Mouse (Mus musculus) spleen, postnatal 10 days (tissue): ENCODE data around the gene Lemd2.
"Not testable (repeated sequence)": the region's sequence is repeated elsewhere in the genome, so short reads cannot be mapped to it uniquely, and the experiment has no call there.

Source experiments
- DNase-seq, 2 experiments: peaks; one replicate each; pipeline ENCODE4 v3.0.0; 2021 to 2022; ENCODE audit warnings: low spot score in 2 of 2

The Lemd2 gene

DNA sequence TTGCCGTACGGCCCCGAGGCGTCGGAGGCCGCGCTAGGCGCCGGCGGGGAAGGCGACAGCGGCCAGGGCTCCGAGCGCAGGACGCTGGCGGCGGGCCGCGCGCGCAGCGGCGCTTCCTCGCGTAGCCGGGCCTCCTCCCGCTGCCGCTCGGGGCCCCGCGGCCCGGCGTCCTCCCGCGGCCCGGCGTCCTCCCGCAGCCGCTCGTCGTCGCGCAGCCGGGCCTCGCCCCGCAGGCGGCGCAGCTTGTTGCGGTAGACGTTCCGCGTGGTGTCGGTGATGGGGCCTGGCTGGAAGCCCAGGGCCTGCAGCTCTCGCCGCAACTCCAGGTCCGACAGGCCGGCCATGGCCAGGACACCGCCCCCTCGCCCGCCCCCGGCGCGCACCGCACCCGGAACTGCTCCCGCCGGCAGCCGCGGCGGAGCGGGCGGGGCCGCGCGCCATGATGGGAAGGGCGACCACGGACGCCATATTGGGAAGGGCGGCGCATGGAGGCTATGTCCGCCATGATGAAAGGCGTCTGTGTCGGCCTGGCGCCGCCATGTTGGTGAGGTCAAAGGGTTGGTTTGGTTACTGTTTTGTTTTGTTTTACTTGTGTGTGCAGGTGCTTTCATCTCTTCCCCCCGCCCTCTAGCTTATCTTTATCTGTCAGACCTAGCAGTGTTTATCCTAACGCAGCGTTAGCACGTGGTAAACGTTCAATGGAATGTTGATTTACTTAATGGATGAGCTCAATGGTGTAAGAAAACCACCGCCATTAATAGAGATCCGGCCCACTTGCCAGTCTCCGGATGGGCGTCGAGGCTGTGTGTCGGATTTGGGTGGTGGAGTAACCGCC is at the start of gene Lemd2:
TSS of gene Lemd2 (minus strand) at position 395 of the 835 bp plus-strand sequence.
- peak; percentile 95 to 98 for DNase-seq

GRCm38 (mm10) chr17:27251150-27251549 is 46.9 kb upstream of the Lemd2 start:
- no peak for DNase-seq

GRCm38 (mm10) chr17:27250461-27250860 is 46.2 kb upstream of the Lemd2 start:
- no peak for DNase-seq

DNA sequence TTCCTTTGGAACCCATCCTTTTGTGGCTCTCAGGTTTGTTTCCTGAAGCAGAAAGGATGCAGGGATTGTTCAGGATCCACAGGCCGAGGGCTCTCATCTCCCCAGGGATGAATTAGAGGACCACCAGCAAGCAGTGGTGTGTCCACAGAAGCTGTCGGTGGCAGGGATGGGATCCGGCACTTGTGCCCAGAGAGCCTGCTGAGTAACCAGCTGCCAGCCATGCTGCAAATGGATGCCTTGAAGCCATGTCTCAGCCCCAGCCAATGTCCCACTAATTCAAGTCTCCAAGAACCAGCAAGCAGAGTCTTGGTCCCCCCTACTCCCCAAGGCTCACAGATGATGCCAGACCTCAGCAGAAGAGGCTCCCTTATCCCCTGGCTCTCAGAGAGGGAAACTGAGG is 44.8 kb upstream of the Lemd2 start:
- no peak for DNase-seq

DNA sequence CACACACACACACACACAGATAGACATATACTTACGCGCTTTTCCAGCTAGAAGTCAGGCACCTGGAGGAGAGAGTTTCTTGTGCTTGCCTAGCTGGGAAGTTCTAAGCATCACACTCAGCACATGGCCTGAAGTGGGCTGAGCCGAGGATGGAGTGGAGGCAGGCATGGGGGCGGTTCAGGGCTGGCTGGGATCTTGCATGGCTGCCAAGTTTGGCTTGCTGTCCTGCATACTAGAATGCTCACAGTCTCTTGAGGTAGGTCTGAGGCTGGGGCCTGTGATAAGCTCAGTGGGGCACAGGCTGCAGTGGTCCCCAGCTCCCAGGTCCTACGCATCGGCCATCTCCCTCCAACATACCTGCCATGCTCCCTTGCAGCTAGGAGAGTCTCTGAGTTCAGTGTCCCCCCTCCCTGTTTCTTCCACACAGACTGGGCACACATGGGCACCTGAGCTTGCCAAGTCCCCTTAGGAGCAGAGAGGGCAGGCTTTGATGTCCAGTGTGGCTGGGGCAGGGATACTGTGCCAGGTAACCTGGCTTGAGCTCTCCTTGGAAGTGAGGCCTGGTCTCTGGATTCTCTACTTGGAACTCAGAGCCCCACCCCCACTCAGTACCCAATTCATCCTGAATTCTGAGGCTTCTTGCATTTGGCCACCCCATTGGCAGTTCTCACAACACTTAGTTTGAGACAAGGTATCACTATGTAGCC is 43.6 kb upstream of the Lemd2 start:
- DNase-seq, result no peak

DNA sequence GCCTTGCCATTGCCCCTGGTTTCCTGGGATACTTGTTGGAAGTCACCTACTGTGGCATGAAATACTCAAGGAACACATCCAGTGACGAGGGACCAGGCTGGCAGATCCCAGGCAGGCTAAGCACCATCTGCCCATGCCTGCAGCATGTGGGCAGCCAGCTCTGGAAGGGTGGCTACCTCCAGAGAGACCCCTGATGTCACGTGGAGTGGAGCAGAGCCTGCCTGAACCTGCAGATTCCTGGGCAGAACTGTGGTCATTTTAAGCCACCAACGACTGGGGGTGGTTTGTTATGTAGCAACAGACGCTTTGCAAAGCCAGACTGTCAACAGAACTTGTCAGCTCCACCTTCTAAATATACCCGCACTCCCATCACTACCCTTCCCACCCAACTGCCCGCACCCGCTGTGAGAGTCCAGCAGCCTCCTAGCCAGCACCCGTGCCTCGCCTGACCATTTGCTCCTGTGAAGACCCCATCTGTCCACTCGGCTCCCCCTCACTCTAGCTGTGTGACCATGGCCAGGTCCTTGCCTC is 41.6 kb upstream of the Lemd2 start:
- DNase-seq, result no peak

- DNase-seq, result no peak
Measured at GRCm38 (mm10) chr17:27244912-27245311, 40.6 kb upstream of the Lemd2 start.

DNA sequence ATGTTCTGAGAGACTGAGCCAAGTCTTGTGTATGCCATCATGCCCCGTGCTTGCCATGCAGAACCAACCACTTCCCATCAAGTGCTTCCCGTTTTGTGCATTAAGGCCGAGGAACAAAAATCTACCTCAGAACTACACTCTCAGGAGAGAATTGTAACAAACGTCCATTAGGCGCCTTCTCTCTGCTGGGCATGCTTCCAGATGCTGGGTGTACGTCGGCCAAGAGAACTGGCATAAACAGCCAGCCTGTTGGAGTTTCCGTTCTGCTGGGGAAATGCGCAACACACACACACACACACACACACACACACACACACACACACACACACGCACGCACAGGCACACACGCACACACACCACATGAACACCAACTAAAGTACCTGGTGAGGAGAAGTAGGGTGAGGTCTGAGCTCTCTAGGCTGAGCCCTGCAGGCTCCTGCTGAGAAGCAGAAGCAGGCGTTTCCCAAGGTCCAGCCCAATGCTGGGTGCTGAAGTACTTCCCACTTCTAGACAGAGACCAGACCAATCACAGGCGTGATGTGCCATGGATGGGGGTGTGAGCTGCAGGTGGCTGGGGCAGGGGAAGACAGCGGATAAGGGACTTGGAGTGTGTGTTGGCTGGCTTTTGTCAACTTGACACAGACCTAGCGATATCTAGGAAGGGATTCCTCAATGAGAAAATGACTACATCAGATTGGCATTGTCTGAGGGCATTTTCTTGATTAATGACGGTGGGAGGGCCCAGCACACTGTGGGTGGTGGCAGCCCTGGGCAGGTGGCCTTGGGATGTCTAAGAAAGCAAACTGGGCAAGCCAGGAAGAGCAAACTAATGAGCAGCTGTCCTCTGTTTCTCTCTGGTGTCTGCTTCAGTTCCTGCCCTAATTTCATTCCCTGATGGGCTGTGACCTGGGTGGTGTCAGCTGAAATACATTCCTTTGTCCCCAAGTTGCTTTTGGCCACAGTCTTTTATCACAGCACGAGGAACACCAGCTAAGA is 38.2 kb upstream of the Lemd2 start:
- DNase-seq, result no peak

GRCm38 (mm10) chr17:27240556-27241457 is 36.5 kb upstream of the Lemd2 start:
- no peak for DNase-seq

DNA sequence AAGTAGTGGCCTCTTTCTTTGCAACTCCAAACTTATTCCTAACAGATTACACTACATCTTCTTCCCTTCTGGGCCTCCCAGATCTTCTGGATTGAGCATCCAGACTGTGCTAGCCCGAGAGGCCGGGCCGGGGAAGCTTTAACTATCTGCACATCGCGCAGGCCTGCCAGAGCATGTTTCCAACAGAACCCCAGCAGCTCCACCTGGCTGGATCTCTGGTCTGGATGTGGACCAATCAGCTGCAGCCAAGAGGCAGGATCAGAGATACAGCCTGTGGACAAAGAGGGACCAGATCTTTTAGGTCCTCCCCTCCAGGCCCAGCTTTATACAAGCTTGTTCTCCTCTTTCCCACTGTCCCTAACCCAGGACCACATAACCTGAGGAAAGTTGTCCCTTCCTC is 35.7 kb upstream of the Lemd2 start:
- DNase-seq, result no peak

DNA sequence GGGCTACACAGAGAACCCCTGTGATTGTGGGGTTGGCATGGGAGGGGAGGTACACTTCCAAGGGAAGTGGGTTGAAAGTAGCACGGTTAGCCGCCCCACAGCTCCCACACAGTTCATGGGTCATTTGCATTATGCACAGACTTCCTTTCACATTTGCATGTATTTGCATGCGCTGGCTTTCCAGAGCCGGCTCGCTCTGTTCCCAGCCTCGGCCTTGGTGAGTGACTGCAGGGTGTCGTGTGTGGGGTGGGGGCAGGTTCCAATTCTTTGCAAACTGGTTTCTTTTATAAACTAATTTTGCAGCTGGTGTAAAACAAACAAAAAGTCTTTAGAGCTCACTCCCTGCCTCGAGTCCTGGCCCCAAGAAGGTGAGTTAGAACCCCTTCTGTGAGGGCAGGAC is 34.4 kb upstream of the Lemd2 start:
- DNase-seq, result no peak

GRCm38 (mm10) chr17:27237731-27238130 is 33.5 kb upstream of the Lemd2 start:
- no peak for DNase-seq

DNA sequence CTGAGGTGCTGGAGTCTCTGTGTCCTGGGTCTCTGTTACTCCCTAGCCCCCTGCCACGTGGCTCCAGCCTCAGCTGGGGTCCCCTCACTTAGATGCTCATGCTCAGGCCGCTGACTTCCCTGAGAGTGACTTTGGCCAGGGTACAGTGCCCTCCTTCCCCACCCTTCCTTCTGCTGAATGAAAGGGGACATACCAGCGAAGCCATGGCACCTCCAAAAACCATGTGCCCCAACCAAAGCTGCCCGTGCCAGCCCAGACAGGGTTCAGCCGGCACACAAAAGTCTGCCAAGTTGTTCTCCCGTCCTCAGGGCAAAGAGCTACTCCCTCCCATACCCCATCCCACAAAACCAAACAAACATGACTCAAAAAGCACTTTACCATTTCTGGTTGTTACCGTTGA is 29.0 kb upstream of the Lemd2 start:
- DNase-seq, result no peak

DNA sequence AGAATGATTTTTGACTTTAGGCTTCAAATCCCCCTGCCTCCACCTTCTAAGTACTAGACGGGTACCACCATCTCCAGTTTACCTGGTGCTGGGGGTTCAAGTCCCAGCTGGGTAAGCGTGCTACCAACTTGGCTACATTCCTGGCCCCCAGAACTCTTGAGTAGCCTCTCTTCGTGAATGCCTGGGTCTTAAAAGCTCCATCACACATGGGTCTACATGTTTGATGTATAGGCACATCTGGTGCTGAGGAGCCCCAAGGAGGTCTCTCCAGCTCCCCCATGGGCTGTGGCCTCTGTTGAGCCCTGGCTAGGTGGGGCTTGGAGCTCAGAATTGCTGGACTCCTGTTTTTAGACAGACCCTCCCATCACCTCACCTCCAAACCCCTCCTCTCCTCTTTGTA is 27.9 kb upstream of the Lemd2 start:
- no peak for DNase-seq

DNA sequence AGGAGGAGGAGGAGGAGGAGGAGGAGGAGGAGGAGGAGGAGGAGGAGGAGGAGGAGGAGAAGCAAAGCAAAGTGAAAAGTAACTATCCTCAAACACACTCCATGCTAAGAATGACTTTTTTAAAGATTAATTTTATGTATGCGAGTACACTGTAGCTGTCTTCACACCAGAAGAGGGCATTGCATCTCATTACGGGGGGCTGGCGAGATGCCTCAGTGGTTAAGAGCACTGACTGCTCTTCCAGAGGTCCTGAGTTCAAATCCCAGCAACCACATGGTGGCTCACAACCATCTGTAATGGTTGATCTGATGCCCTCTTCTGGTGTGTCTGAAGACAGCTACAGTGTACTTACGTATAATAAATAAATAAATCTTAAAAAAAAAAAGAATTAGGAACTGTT is 27.3 kb upstream of the Lemd2 start:
- DNase-seq, result not testable (repeated sequence)

- no peak for DNase-seq
Measured at GRCm38 (mm10) chr17:27231146-27231503, 26.9 kb upstream of the Lemd2 start.

- no peak for DNase-seq
Measured at GRCm38 (mm10) chr17:27230455-27231145, 26.3 kb upstream of the Lemd2 start.

DNA sequence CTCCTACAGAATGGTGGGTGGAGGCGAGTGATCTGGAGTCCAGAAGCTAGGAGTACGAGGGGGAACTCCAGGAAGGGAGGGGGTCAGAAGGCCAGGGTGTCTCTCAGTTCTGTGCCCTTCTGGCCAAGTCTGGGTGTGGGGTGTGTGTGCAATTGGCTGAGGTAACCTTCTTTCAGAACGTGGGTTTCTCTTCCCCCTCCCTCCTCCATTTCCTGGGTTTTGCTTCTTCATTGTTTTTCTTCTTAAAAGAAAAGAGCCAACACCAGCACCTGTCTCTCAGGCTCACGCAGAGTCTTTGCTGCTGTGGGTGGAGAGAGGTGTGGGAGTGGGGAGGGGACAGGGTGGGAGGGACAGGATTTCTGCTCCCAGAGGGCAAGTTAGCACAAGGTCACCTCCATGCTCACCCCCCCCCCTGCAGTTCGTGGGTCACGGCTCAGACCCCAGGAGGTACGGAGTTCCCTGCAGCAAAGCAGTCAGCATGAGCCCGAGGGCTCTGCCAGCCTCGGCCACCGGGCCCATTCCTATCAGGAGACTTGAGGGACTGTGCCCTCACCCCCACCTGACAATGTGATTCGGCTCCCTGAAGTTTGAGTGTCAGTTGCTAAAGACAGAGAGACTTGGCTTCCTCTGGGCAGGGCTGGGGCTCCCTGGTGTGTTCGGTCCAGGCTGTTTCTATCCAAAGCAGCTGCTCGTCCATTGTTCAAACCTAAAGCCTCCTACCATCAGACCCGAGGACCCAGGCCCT is 25.6 kb upstream of the Lemd2 start:
- DNase-seq, result no peak

DNA sequence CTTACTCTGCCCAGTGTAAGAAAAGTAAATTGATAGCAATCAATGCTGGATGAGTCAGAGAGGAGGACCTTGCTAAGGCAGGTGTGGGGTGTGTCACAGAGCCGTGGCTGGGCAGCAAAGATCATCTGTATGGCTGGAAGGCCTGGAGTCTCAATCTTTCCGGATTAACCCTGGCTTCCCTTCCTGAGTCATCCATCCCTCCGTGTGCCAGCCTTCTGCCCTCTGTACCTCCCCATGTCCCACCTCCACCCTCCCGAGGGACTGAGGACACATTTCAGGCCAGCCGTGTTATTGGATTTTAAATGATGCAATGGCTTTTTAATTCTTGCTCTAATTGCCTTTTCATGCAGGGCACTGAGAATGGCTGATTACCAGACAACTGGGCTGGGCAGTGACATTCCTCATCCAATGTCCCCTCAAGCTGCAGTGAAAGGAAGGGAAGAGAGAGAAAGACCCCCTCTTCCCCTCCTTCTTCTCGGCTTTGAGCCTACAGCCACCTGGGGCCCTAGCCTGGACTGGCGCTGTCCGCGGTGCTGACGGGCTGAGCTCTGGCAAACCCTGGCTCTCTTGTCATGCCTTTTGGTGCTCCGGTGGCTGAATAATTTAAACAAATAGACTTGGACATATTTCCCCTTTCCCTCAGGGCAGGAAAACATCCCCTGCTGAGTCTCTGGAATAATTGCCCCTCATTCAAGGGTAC is 24.1 kb upstream of the Lemd2 start:
- peak; percentile 55 to 84 for DNase-seq
